Mouse (Mus musculus): Measurements from ENCODE around the gene Srsf7. TPM values are rescaled to one million over a fixed set of nuclear protein-coding genes. Genes with fewer than 3 reads are reported as not detected.

The Srsf7 gene
- polyA plus RNA-seq (2015; fragmentation: Nextera tagmentation; extraction: Ambion mirVana) = 345 and 353 TPM in 2 replicates

DNA sequence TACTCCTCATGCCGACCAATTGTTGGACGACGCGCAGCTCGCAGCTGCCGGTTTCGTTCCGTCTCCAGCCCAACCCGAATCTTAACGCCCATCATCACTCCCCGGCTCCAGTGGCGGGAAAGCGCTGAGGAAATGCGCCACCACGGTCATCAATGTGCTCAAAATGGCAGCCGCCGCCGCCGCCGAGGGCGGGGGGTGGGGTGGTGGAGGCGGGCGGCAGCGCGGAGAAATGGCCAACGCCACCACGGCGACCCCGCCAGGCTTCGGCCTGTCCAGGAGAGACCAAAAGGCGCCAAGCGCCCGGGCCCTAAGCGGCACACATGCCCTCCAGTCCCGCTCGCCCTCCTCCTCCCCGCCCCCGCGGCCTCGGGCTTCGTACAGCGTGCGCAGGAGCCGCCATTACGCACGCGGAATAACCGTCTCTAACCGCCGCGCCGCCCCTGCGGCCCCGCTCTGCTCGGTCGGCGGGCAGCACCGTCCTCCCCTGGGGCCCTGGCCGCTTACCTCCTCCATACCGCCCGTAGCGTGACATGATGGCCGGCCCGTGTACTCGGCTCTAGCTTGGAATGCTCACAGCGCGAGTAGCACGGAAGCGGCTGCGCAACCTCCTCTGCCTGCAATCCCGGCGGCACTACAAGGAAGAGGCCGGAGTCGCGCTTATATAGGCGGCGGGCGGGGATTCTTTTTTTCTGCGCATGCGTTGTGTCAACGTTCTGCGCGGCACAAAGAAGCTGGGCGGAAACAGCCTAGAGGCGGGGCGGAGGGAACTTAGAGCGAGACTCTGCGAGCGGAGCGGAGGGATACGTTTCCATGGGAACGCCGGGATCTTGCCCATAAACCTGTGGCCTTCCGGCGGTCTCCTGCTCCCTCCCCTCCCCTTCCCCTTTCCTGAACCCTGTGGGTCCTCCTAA, at the start of gene Srsf7, which contains the start of gene Ttc39d:
Gene Srsf7, minus strand, starts transcription at position 637 of the 911 bp plus-strand sequence.
Gene Ttc39d, plus strand, starts transcription at position 790 of the 911 bp plus-strand sequence.

DNA sequence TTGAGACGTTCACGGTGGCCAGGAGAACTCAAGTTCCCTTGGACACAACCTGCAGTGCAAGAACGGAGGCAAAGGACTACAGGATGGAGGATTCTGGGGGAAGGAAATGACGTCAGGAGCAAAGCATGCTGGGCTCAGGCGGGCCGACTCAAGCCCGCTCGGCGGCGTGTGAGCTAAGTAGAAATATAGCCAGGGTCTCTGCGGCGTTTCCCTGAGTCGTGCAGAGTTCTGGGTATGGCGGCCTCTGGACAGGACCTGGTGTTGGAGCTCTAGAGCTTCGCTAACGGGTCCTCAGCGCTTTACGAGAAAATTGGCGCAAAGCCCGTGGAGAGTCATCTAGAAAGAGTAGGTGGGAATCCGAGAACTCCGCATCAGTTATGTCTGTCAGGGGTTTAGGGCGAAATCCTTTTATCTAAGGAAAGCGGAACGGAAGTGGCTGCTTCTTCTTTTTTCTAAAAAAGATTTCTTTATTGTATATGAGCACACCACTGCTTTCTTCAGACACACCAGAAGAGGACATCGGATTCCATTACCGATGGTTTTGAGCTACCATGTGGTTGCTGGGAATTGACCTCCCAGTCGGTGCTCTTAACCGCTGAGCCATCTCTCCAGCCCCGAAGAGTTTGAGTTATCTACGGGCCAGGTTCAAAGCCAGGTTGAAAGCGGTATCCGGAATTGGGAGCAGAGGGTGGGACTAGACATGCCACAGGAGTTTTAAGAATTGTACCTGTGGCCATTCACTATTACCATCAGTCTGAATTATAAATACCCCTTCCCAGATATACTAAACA, 17.4 kb upstream of the Srsf7 start, which contains the start of gene Gemin6:
Gene Gemin6, plus strand, starts transcription at position 116 of the 791 bp plus-strand sequence.

Other genes starting within 250 kb of the Srsf7 start
- 33.0 and 33.6 TPM in 2 replicates for gene Hnrnpll, start 145.0 kb downstream of the Srsf7 start, polyA plus RNA-seq (2015; fragmentation: Nextera tagmentation; extraction: Ambion mirVana)
- gene Galm, start 79.8 kb downstream of the Srsf7 start, polyA plus RNA-seq (2015; fragmentation: Nextera tagmentation; extraction: Ambion mirVana) = 4.1 and 6.1 TPM in 2 replicates
- gene Ttc39d, start 153 bp upstream of the Srsf7 start, polyA plus RNA-seq (2015; fragmentation: Nextera tagmentation; extraction: Ambion mirVana) = 0.05 TPM in 2 replicates
- 38.2 and 39.0 TPM in 2 replicates for gene Gemin6, start 17.1 kb upstream of the Srsf7 start, polyA plus RNA-seq (2015; fragmentation: Nextera tagmentation; extraction: Ambion mirVana)
- gene Morn2, start 82.9 kb upstream of the Srsf7 start, polyA plus RNA-seq (2015; fragmentation: Nextera tagmentation; extraction: Ambion mirVana) = 7.7 and 10.4 TPM in 2 replicates
- 3.2 and 3.6 TPM in 2 replicates for gene Dhx57, start 83.2 kb upstream of the Srsf7 start, polyA plus RNA-seq (2015; fragmentation: Nextera tagmentation; extraction: Ambion mirVana)
- gene Arhgef33, start 100.1 kb upstream of the Srsf7 start, polyA plus RNA-seq (2015; fragmentation: Nextera tagmentation; extraction: Ambion mirVana) = 0.81 and 1.0 TPM in 2 replicates
- 1.2 and 1.4 TPM in 2 replicates for gene Gm10190, start 166.2 kb upstream of the Srsf7 start, polyA plus RNA-seq (2015; fragmentation: Nextera tagmentation; extraction: Ambion mirVana)